Mouse (Mus musculus): ENCODE results near the gene Amd1.

The Amd1 gene

GRCm38 (mm10) chr10:40250969-40251368, 51.0 kb downstream of the Amd1 start:
- DNase-seq (ENCODE audit: low spot score in 2 of 2), result no peak

- DNase-seq (ENCODE audit: low spot score in 2 of 2), result no peak
Observed at GRCm38 (mm10) chr10:40249625-40250024, 52.4 kb downstream of the Amd1 start.

- DNase-seq (ENCODE audit: low spot score in 2 of 2), result no peak
Observed at GRCm38 (mm10) chr10:40247166-40247716, 54.7 kb downstream of the Amd1 start.

GRCm38 (mm10) chr10:40246374-40247165, 55.4 kb downstream of the Amd1 start, which contains the start of gene Rpf2:
Rpf2 (minus strand) TSS chr10:40247036.
- DNase-seq (ENCODE audit: low spot score in 2 of 2), result peak; percentile 77 to 87

GRCm38 (mm10) chr10:40237826-40238225, 64.2 kb downstream of the Amd1 start:
- no peak for DNase-seq (ENCODE audit: low spot score in 2 of 2)
